Mouse (Mus musculus) MEL (cell line): ENCODE data around the gene Adamts16.

Experiments used
- CTCF ChIP-seq, 3 experiments: IDR thresholded peaks in 2 of 3; conservative IDR thresholded peaks in 1 of 3; 2 replicates each; pipeline ENCODE4 v1.5.1; 2011 to 2012; ENCODE audit warnings: low read length in 3 of 3, low read depth in 2 of 3, mild to moderate bottlenecking in 2 of 3, improper control_type of control experiment in 1 of 3, inconsistent platforms in 1 of 3, mixed read lengths in 1 of 3, moderate library complexity in 1 of 3; ENCODE audit not compliant: control insufficient read depth in 1 of 3, insufficient read depth in 1 of 3, poor library complexity in 1 of 3, severe bottlenecking in 1 of 3
- EP300 ChIP-seq, 2 experiments: IDR thresholded peaks; 2 replicates each; pipeline ENCODE4 v1.6.1; 2011; ENCODE audit warnings: improper control_type of control experiment in 2 of 2, low read length in 2 of 2, low read depth in 1 of 2, mild to moderate bottlenecking in 1 of 2
- ETS1 ChIP-seq: IDR thresholded peaks from 2 replicates; pipeline ENCODE4 v1.6.1; 2012; ENCODE audit warnings: low read depth, mild to moderate bottlenecking, inconsistent platforms, low read length, improper control_type of control experiment, moderate library complexity
- GATA1 ChIP-seq: IDR thresholded peaks from 2 replicates; pipeline ENCODE4 v1.6.1; 2011; ENCODE audit warnings: low read depth, low read length, improper control_type of control experiment
- HCFC1 ChIP-seq: IDR thresholded peaks from 2 replicates; pipeline ENCODE4 v1.6.1; 2012; ENCODE audit warnings: low read depth, mild to moderate bottlenecking, inconsistent platforms, low read length, improper control_type of control experiment, moderate library complexity
- JUND ChIP-seq: IDR thresholded peaks from 2 replicates; pipeline ENCODE4 v1.6.1; 2011; ENCODE audit warnings: low read depth, mild to moderate bottlenecking, improper control_type of control experiment, low read length
- MYC ChIP-seq: IDR thresholded peaks from 2 replicates; pipeline ENCODE4 v1.6.1; 2011; ENCODE audit warnings: low read depth, mild to moderate bottlenecking, low read length, improper control_type of control experiment, moderate library complexity
- NELFE ChIP-seq: IDR thresholded peaks from 2 replicates; pipeline ENCODE4 v1.6.1; 2011; ENCODE audit warnings: low read depth, low read length, improper control_type of control experiment
- POLR2A ChIP-seq, 2 experiments: IDR thresholded peaks; 2 replicates each; pipeline ENCODE4 v1.6.1; 2011 to 2012; ENCODE audit warnings: low read length in 2 of 2, mild to moderate bottlenecking in 2 of 2, control low read depth in 1 of 2, improper control_type of control experiment in 1 of 2, low read depth in 1 of 2, moderate library complexity in 1 of 2; ENCODE audit not compliant: control insufficient read depth in 1 of 2, insufficient read depth in 1 of 2, poor library complexity in 1 of 2
- TAL1 ChIP-seq: IDR thresholded peaks from 2 replicates; pipeline ENCODE4 v1.6.1; 2012; ENCODE audit warnings: mild to moderate bottlenecking, inconsistent platforms, low read length, moderate library complexity, mixed read lengths
- USF1 ChIP-seq: IDR thresholded peaks from 2 replicates; pipeline ENCODE4 v1.6.1; 2014; ENCODE audit warnings: low read depth, mild to moderate bottlenecking, inconsistent platforms, low read length, improper control_type of control experiment, moderate library complexity
- ZC3H11A ChIP-seq: IDR thresholded peaks from 2 replicates; pipeline ENCODE4 v1.6.1; 2012; ENCODE audit warnings: low read depth, mild to moderate bottlenecking, inconsistent platforms, low read length, improper control_type of control experiment
- ZMIZ1 ChIP-seq: IDR thresholded peaks from 2 replicates; pipeline ENCODE4 v1.6.1; 2012; ENCODE audit warnings: low read depth, mild to moderate bottlenecking, inconsistent platforms, low read length, improper control_type of control experiment, moderate library complexity

DNA sequence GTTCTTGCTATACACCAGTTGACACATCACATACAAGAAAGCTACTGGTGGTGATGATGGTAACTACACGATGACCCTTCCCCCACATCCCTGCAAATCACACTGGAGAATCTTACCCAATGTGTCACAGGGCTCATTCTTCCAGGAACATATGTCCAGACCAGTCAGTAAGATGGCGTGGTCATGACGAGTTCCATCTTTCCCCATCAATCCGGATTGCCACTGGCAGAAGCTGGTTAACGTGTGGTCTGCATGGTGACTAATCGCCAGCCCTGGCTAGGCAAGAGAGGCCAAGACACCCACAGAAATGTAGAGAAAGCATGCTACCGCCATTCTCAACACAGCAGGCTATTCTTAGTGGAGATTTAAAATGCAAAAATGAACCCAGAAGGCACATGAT is 48.7 kb downstream of the Adamts16 start:
- TF ChIP-seq USF1: no peak
- no peak for TF ChIP-seq HCFC1
- TF ChIP-seq POLR2A (IDR thresholded peaks at IDR 0.05; ENCODE audit: control insufficient read depth in 1 of 2, insufficient read depth in 1 of 2, low read depth in 1 of 2, low read length in 2 of 2, poor library complexity in 1 of 2): no peak
- TF ChIP-seq GATA1: no peak
- no peak for TF ChIP-seq JUND
- TF ChIP-seq TAL1: no peak
- no peak for TF ChIP-seq CTCF (IDR thresholded peaks at IDR 0.05 in 2 of 3, conservative IDR thresholded peaks at IDR 0.05 in 1 of 3; ENCODE audit: control insufficient read depth in 1 of 3, insufficient read depth in 1 of 3, low read depth in 2 of 3, low read length in 3 of 3, poor library complexity in 1 of 3, severe bottlenecking in 1 of 3)
- no peak for TF ChIP-seq ZMIZ1
- no peak for TF ChIP-seq NELFE
- no peak for TF ChIP-seq ZC3H11A
- no peak for TF ChIP-seq MYC
- no peak for TF ChIP-seq ETS1
- TF ChIP-seq EP300 (IDR thresholded peaks at IDR 0.05; ENCODE audit: low read depth in 1 of 2, low read length in 2 of 2): no peak
